Mouse (Mus musculus): ENCODE results near the gene Slc34a1.

DNA sequence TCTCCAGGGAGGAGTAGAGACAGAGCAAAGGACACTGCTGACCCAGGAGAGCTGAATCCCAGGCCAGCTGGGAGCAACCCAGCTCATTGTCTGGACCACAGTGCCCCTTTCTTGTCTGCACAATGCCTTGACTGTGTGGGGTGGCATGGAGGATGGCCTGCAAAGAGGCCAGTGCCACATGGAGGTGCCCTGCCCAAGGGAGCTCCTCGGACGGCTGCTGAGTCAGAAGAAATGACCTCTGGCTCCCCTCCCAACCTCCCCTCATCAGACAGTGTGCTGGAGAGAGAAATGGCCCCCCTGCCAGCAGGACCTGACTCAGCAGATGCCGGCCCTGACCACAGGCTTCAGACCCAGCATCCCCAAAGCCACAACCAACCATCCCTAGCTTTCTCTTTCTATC lies 67.2 kb downstream of the Slc34a1 start:
- TF ChIP-seq CTCF (conservative IDR thresholded peaks at IDR 0.05; ENCODE audit: low read length) (no peak), POU5F1 (IDR thresholded peaks at IDR 0.05; ENCODE audit: borderline replicate concordance, low read length) (no peak), NANOG (IDR thresholded peaks at IDR 0.05; ENCODE audit: borderline replicate concordance, low read length) (no peak)
